Mouse (Mus musculus) ES-Bruce4 (cell line): ENCODE measurements around the gene Ccdc180.

Experiments used
- EP300 ChIP-seq: IDR thresholded peaks from 2 replicates; pipeline ENCODE4 v1.6.1; 2011; ENCODE audit warnings: low read depth, low read length; ENCODE audit not compliant: insufficient read depth
- POLR2A ChIP-seq: IDR thresholded peaks from one replicate; pipeline ENCODE4 v1.8.1; 2011; ENCODE audit warnings: low read length; ENCODE audit not compliant: insufficient read depth

DNA sequence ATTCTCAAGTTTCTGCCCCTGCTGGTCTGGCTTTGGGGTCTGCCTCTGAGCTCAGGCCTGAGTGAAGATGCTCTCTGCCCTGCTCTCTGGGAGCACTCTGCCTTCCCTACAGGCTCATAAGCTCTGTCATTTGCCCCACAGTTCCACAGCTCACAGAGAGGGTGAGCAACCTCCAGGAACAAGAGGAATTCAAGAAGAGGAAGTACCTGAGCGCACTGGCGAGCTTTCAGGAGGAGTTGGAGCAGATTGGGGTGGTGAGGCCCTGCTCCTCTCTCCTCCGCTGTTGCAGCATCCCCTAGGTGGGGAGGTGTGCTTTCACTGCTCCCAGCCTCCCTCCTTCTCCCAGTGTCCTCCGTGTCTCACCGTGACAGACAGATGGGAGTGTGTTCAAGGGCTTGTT lies 8.3 kb downstream of the Ccdc180 start:
- TF ChIP-seq POLR2A = no peak
- TF ChIP-seq EP300 = no peak
